Mouse (Mus musculus): ENCODE measurements at regions not wholly inside any gene's neighbourhood (a gene's known extent, or its start where the extent isn't known, plus 50 kb on each side); places are given as distances from the start of the nearest gene placed in this dataset.

GRCm38 (mm10) chr15:59261380-59261779, 372.3 kb downstream of the Gm49356 start:
- H3K4me1 ChIP-seq (ENCODE audit: insufficient read depth) = peaks cover 33% of the 10 kb centered on the region
- H3K27ac ChIP-seq (ENCODE audit: low read depth) = 0 out of 2 replicates have a peak overlapping the region, but pooled peaks have one; percentile 7
- H3K27me3 ChIP-seq (ENCODE audit: insufficient read depth, low read length) = no peaks in the 10 kb centered on the region
- DNase-seq (peak; percentile 59), ATAC-seq (peak; percentile 90)
- H3K36me3 ChIP-seq (replicated peaks; ENCODE audit: insufficient read depth, low read length) = no peaks in the 10 kb centered on the region
- TF ChIP-seq EP300 (IDR thresholded peaks at IDR 0.05; ENCODE audit: low read depth) (no peak), CTCF (IDR thresholded peaks at IDR 0.05; ENCODE audit: low read depth) (no peak)
- no peak overlapping the region for H3K4me2 ChIP-seq (ENCODE audit: low read depth, low read length)
- H3K9ac ChIP-seq (replicated peaks) = no peak overlapping the region
- no peaks in the 10 kb centered on the region for H3K9me3 ChIP-seq (ENCODE audit: low read length)
- H3K4me3 ChIP-seq (ENCODE audit: low read depth, low read length) = no peak overlapping the region
- 13% methylated on average over 1 of the region's 1 CpGs for WGBS (ENCODE audit: insufficient replicate concordance)

- ATAC-seq = no peak
- WGBS (ENCODE audit: insufficient replicate concordance) = 83% methylated on average over 2 of the region's 2 CpGs
- Histone ChIP-seq H3K4me3 (ENCODE audit: low read depth, low read length) (no peak overlapping the region), H3K4me2 (ENCODE audit: low read depth, low read length) (no peak overlapping the region), H3K27me3 (ENCODE audit: insufficient read depth, low read length) (no peaks in the 10 kb centered on the region), H3K9ac (replicated peaks) (no peak overlapping the region), H3K36me3 (replicated peaks; ENCODE audit: insufficient read depth, low read length) (no peaks in the 10 kb centered on the region), H3K4me1 (ENCODE audit: insufficient read depth) (peaks cover 33% of the 10 kb centered on the region), H3K27ac (ENCODE audit: low read depth) (no peak overlapping the region), H3K9me3 (ENCODE audit: low read length) (no peaks in the 10 kb centered on the region)
- TF ChIP-seq EP300 (IDR thresholded peaks at IDR 0.05; ENCODE audit: low read depth) = no peak
- TF ChIP-seq CTCF (IDR thresholded peaks at IDR 0.05; ENCODE audit: low read depth) = no peak
- no peak for DNase-seq
These were observed 373.3 kb downstream of the Gm49356 start for GRCm38 (mm10) chr15:59262380-59262779.

GRCm38 (mm10) chr15:59263433-59264328, 374.6 kb downstream of the Gm49356 start:
- DNase-seq = peak; percentile 64
- 0 out of 2 replicates have a peak overlapping the region, but pooled peaks have one; percentile 8 for H3K4me3 ChIP-seq (ENCODE audit: low read depth, low read length)
- 24% methylated on average over 13 of the region's 13 CpGs for WGBS (ENCODE audit: insufficient replicate concordance)

More at GRCm38 (mm10) chr15:59263433-59264328, 374.6 kb downstream of the Gm49356 start:
- no peaks in the 10 kb centered on the region for H3K27me3 ChIP-seq (ENCODE audit: insufficient read depth, low read length)
- no peak overlapping the region for H3K9ac ChIP-seq (replicated peaks)
- ATAC-seq = peak; percentile 59; the same call in 1 of the 2 replicates
- peak overlapping the region; percentile 42 for H3K4me2 ChIP-seq (ENCODE audit: low read depth, low read length)
- peak overlapping the region; percentile 76 for H3K27ac ChIP-seq (ENCODE audit: low read depth)
- no peaks in the 10 kb centered on the region for H3K9me3 ChIP-seq (ENCODE audit: low read length)
- peaks cover 33% of the 10 kb centered on the region for H3K4me1 ChIP-seq (ENCODE audit: insufficient read depth)
- TF ChIP-seq EP300 (IDR thresholded peaks at IDR 0.05; ENCODE audit: low read depth) = no peak
- peak; percentile 32; the same call in 1 of the 2 replicates for TF ChIP-seq CTCF (IDR thresholded peaks at IDR 0.05; ENCODE audit: low read depth)
- no peaks in the 10 kb centered on the region for H3K36me3 ChIP-seq (replicated peaks; ENCODE audit: insufficient read depth, low read length)

Measured in liver, postnatal 0 days (tissue).